Mouse (Mus musculus): Measurements from ENCODE around the gene Sgcb.

Gene Sgcb

GRCm38 (mm10) chr5:73647261-73647900 lies at the start of gene Sgcb:
TSS of gene Sgcb (minus strand) at chr5:73647790.
- peak; percentile 90 to 91 for DNase-seq

- no peak for DNase-seq
Measured at GRCm38 (mm10) chr5:73694254-73695015, 46.8 kb upstream of the Sgcb start.

GRCm38 (mm10) chr5:73693778-73694177 lies 46.2 kb upstream of the Sgcb start:
- DNase-seq: no peak

- DNase-seq: no peak
Measured at GRCm38 (mm10) chr5:73691723-73692520, 44.3 kb upstream of the Sgcb start.

- DNase-seq: no peak
Measured at GRCm38 (mm10) chr5:73690146-73690545, 42.6 kb upstream of the Sgcb start.

- DNase-seq: no peak
Measured at GRCm38 (mm10) chr5:73688576-73688975, 41.0 kb upstream of the Sgcb start.

GRCm38 (mm10) chr5:73686149-73686548 lies 38.6 kb upstream of the Sgcb start:
- DNase-seq: no peak

GRCm38 (mm10) chr5:73683706-73684409 lies 36.3 kb upstream of the Sgcb start:
- no peak for DNase-seq

- no peak for DNase-seq
Measured at GRCm38 (mm10) chr5:73683221-73683620, 35.6 kb upstream of the Sgcb start.

GRCm38 (mm10) chr5:73676626-73677025 lies 29.0 kb upstream of the Sgcb start:
- DNase-seq: no peak

GRCm38 (mm10) chr5:73675604-73676003 lies 28.0 kb upstream of the Sgcb start:
- DNase-seq: no peak

- DNase-seq: no peak
Measured at GRCm38 (mm10) chr5:73669386-73669785, 21.8 kb upstream of the Sgcb start.

GRCm38 (mm10) chr5:73667877-73668276 lies 20.3 kb upstream of the Sgcb start:
- DNase-seq: no peak

- DNase-seq: no peak
Measured at GRCm38 (mm10) chr5:73666695-73667094, 19.1 kb upstream of the Sgcb start.

- DNase-seq: no peak
Measured at GRCm38 (mm10) chr5:73651855-73652201, 4.2 kb upstream of the Sgcb start.

- no peak for DNase-seq
Measured at GRCm38 (mm10) chr5:73651061-73651854, 3.7 kb upstream of the Sgcb start, which contains the start of gene Spata18. TSS of gene Spata18 (plus strand) at chr5:73651379.

GRCm38 (mm10) chr5:73650365-73650964 lies 2.9 kb upstream of the Sgcb start:
- DNase-seq: peak in 1 of 2 experiments; percentile 31

GRCm38 (mm10) chr5:73642091-73642490 lies 5.5 kb downstream of the Sgcb start:
- peak in 1 of 2 experiments; percentile 16 for DNase-seq

GRCm38 (mm10) chr5:73641058-73641457 lies 6.5 kb downstream of the Sgcb start:
- no peak for DNase-seq

GRCm38 (mm10) chr5:73637337-73638107 lies 10.1 kb downstream of the Sgcb start:
- no peak for DNase-seq

- peak; percentile 66 to 75 for DNase-seq
Measured at GRCm38 (mm10) chr5:73633141-73633540, 14.4 kb downstream of the Sgcb start.
